ENCODE assay signal across 8 mouse cellular contexts in the genomic region with DNA sequence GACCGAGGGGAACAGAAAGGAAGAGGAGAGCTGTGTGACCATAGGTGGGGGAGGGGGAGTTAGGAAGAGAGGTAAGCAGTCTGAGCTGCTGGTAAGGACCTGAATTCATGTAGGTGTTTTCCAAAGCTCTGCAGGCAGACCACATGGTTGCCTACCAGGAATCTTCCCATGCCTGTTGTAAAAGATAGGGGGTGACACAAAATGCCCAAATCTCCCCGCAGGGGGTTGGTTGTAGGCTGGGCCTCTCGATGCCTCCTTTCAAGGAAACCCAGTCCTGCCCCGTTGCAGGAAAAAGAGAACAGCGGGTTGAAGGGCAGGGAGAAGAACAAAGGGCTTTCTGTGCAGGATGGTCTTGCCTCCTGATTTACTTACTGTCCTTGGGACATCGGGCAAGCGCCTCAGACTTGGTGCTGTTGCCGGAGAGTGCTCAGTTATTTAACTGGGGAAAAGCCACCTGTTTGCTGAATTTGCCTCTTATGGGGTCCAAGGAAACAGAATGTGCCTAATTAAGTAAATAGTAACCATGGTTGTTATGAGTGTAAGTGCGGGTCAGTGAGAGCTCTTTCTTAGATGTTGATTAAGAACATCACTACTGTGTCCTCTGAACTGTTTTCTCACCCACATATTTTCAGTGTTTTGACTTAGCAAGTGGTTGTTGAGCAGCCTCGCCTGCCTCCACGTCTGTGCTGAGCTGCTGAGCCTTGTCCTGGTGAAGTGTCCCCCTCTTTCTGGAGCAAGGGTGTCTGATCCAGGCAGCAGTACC.
DNase-seq lines count a peak whose midpoint lies in the region; ATAC-seq and TF ChIP-seq lines count a peak whose summit lies in the region.

No protein-coding gene starts in this region.

- peak overlapping the region; percentile 22 for H3K4me3 ChIP-seq in ES-Bruce4 (ENCODE audit: low read depth, low read length)
- H3K4me3 ChIP-seq in embryonic facial prominence, embryonic 13.5 days, result peak overlapping the region; percentile 38
- H3K4me3 ChIP-seq in small intestine, adult 2 months (ENCODE audit: low read depth, low read length), result no peak overlapping the region

- peak overlapping the region; percentile 36 for H3K9ac ChIP-seq in ES-Bruce4 (ENCODE audit: low read depth, poor library complexity, severe bottlenecking)
- peak overlapping the region; percentile 57 for H3K9ac ChIP-seq in embryonic facial prominence, embryonic 13.5 days

- TF ChIP-seq CTCF in ES-Bruce4 (IDR thresholded peaks at IDR 0.05; ENCODE audit: low read depth, low read length), result no peak
- TF ChIP-seq CTCF in small intestine, adult 2 months (IDR thresholded peaks at IDR 0.05; ENCODE audit: extremely low read depth, insufficient read length, insufficient replicate concordance, low read depth, low read length), result no peak

- H3K27ac ChIP-seq in ES-Bruce4 (ENCODE audit: insufficient read depth, low read length), result peak overlapping the region; percentile 97
- H3K27ac ChIP-seq in embryonic facial prominence, embryonic 13.5 days, result peak overlapping the region; percentile 72
- peak overlapping the region; percentile 94 for H3K27ac ChIP-seq in small intestine, adult 2 months (ENCODE audit: insufficient read depth, low read depth, low read length)

- WGBS in embryonic facial prominence, embryonic 13.5 days, result 21% methylated on average over 11 of the region's 11 CpGs
- WGBS in small intestine, adult 2 months, result 20% methylated on average over 11 of the region's 11 CpGs

- TF ChIP-seq POLR2A in ES-Bruce4 (IDR thresholded peaks at IDR 0.05; ENCODE audit: insufficient read depth, low read length), result no peak
- no peak for TF ChIP-seq POLR2A in small intestine, adult 2 months (IDR thresholded peaks at IDR 0.05; ENCODE audit: low read depth, low read length)

- peak; percentile 33 for DNase-seq in adrenal gland, adult 8-10 months
- peak; percentile 44 to 49 for DNase-seq in heart, postnatal 10 days
- peak; percentile 48 to 75 for DNase-seq in kidney, postnatal 25 days
- peak; percentile 50 for DNase-seq in lung, postnatal 10 days

- peaks cover 7% of the 10 kb centered on the region for H3K36me3 ChIP-seq in ES-Bruce4 (ENCODE audit: control insufficient read depth, insufficient read depth, low read length, poor library complexity, severe bottlenecking)
- no peaks in the 10 kb centered on the region for H3K36me3 ChIP-seq in embryonic facial prominence, embryonic 13.5 days
- no peaks in the 10 kb centered on the region for H3K36me3 ChIP-seq in small intestine, adult 2 months (ENCODE audit: control insufficient read depth, insufficient read depth, low read length)

- no peak for ATAC-seq in embryonic facial prominence, embryonic 13.5 days (ENCODE audit: insufficient number of reproducible peaks, insufficient read depth, low FRiP score, low TSS enrichment, low read depth)
- ATAC-seq in erythroblast, adult 5-6 weeks (replicated peaks; ENCODE audit: low FRiP score, poor library complexity, severe bottlenecking), result no peak

- H3K4me1 ChIP-seq in ES-Bruce4 (ENCODE audit: control insufficient read depth, insufficient read depth, low read length), result peaks cover 2% of the 10 kb centered on the region
- H3K4me1 ChIP-seq in embryonic facial prominence, embryonic 13.5 days, result peaks cover 11% of the 10 kb centered on the region
- H3K4me1 ChIP-seq in small intestine, adult 2 months (ENCODE audit: control insufficient read depth, insufficient read depth, insufficient read length, low read length), result peaks cover 14% of the 10 kb centered on the region; the same call in 1 of the 2 replicates

- intact Hi-C loops in heart, postnatal 10 days (cut with DNase I), result loop anchor here (1.0 kb wide), 1 partner anchor 75 kb away; no protein-coding TSS in a partner anchor

- no peaks in the 10 kb centered on the region for H3K27me3 ChIP-seq in ES-Bruce4 (ENCODE audit: control insufficient read depth, insufficient read depth, low read length, poor library complexity, severe bottlenecking)
- no peaks in the 10 kb centered on the region for H3K27me3 ChIP-seq in embryonic facial prominence, embryonic 13.5 days
- no peaks in the 10 kb centered on the region for H3K27me3 ChIP-seq in small intestine, adult 2 months (ENCODE audit: control insufficient read depth, insufficient read depth, low read length)

- TF ChIP-seq EP300 in ES-Bruce4 (IDR thresholded peaks at IDR 0.05; ENCODE audit: insufficient read depth, low read depth, low read length), result 0 out of 2 replicates have a peak, but pooled peaks have one; percentile 27

- H3K4me2 ChIP-seq in embryonic facial prominence, embryonic 13.5 days, result peak overlapping the region; percentile 63

- H3K9me3 ChIP-seq in ES-Bruce4 (replicated peaks; ENCODE audit: control insufficient read depth, insufficient read depth, low read length, poor library complexity, severe bottlenecking), result no peaks in the 10 kb centered on the region
- no peaks in the 10 kb centered on the region for H3K9me3 ChIP-seq in embryonic facial prominence, embryonic 13.5 days
